Mouse (Mus musculus): Measurements from ENCODE around the gene Exosc7. TPM values are rescaled to one million over a fixed set of nuclear protein-coding genes. Genes with fewer than 3 reads are reported as not detected.

Gene Exosc7
- total RNA-seq, 1 experiment, result 83.4 TPM

GRCm38 (mm10) chr9:123162985-123163694 lies 50.1 kb downstream of the Exosc7 start:
- Histone ChIP-seq H3K4me1 (ENCODE audit: control insufficient read depth in 2 of 2, insufficient read depth in 2 of 2, low read length in 2 of 2, poor library complexity in 1 of 2) (no peaks in the 10 kb centered on the region; a peak in 1 of 4 replicates), H3K9me3 (ENCODE audit: control insufficient read depth, insufficient read depth, low read depth, low read length) (no peaks in the 10 kb centered on the region), H3K4me3 (ENCODE audit: insufficient read depth in 1 of 2, low read depth in 1 of 2, low read length in 2 of 2, poor library complexity in 1 of 2, severe bottlenecking in 1 of 2) (no peak overlapping the region), H3K9ac (ENCODE audit: insufficient read depth, low read depth, low read length, poor library complexity, severe bottlenecking) (no peak overlapping the region), H3K27ac (ENCODE audit: insufficient read depth, low read depth, low read length, poor library complexity, severe bottlenecking) (no peak overlapping the region), H3K36me3 (ENCODE audit: control insufficient read depth, insufficient read depth, low read length, poor library complexity, severe bottlenecking) (no peaks in the 10 kb centered on the region)
- no peak for DNase-seq (ENCODE audit: low read depth, low spot score)
- TF ChIP-seq CHD2 (IDR thresholded peaks at IDR 0.05; ENCODE audit: low read depth, low read length), result no peak
- TF ChIP-seq HCFC1 (IDR thresholded peaks at IDR 0.05; ENCODE audit: borderline replicate concordance, insufficient read depth, low read length), result no peak
- TF ChIP-seq MAFK (IDR thresholded peaks at IDR 0.05; ENCODE audit: insufficient read depth, low read depth, low read length), result no peak
- TF ChIP-seq ZNF384 (IDR thresholded peaks at IDR 0.05; ENCODE audit: low read depth, low read length), result no peak
- TF ChIP-seq ZC3H11A (IDR thresholded peaks at IDR 0.05; ENCODE audit: borderline replicate concordance, low read depth, low read length), result no peak
- in situ Hi-C loops (cut with MboI; ENCODE audit: low sequenced_read_pairs in 2 of 2, unreplicated experiment in 2 of 2), result loop anchor here (5.0 to 10.0 kb wide), 2 partner anchors 89 to 92 kb away; no protein-coding TSS in a partner anchor

DNA sequence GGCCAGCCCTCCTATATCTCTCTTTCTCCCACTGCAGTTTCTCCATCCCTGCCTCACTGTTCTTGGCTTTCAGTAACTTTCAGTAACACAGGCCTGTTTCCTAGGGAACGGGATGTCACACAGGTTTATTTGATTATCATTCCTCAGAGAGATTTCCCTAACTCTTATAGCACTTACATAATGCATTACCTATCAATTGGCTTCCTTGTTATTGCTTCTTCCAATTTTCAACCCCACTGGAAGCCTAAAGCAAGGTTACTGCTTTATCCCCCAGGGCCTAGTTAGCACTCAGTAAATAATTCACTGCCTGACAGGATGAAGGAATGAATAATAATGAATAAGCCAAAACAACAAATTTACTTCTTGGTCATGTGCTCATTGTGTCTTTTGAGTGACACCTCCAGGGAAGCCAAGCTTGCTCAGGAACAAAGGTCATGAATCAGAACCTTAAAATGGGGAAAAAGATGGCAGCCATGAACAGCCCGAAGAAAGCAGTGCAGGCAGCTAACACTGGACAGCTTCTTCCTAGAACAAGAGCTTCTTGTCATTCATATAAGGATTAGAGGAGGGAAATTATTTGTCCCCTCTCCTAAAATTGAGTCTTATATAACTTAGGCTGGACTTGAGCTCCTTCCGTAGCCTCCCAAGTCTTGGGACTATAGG lies 52.9 kb downstream of the Exosc7 start:
- no peak for TF ChIP-seq MAFK (IDR thresholded peaks at IDR 0.05; ENCODE audit: insufficient read depth, low read depth, low read length)
- TF ChIP-seq CHD2 (IDR thresholded peaks at IDR 0.05; ENCODE audit: low read depth, low read length), result no peak
- no peak for TF ChIP-seq HCFC1 (IDR thresholded peaks at IDR 0.05; ENCODE audit: borderline replicate concordance, insufficient read depth, low read length)
- TF ChIP-seq ZC3H11A (IDR thresholded peaks at IDR 0.05; ENCODE audit: borderline replicate concordance, low read depth, low read length), result no peak
- TF ChIP-seq ZNF384 (IDR thresholded peaks at IDR 0.05; ENCODE audit: low read depth, low read length), result no peak
- Histone ChIP-seq H3K4me1 (ENCODE audit: control insufficient read depth in 2 of 2, insufficient read depth in 2 of 2, low read length in 2 of 2, poor library complexity in 1 of 2) (no peaks in the 10 kb centered on the region; a peak in 1 of 4 replicates), H3K9ac (ENCODE audit: insufficient read depth, low read depth, low read length, poor library complexity, severe bottlenecking) (no peak overlapping the region), H3K36me3 (ENCODE audit: control insufficient read depth, insufficient read depth, low read length, poor library complexity, severe bottlenecking) (no peaks in the 10 kb centered on the region), H3K4me3 (ENCODE audit: insufficient read depth in 1 of 2, low read depth in 1 of 2, low read length in 2 of 2, poor library complexity in 1 of 2, severe bottlenecking in 1 of 2) (no peak overlapping the region), H3K9me3 (ENCODE audit: control insufficient read depth, insufficient read depth, low read depth, low read length) (no peaks in the 10 kb centered on the region), H3K27ac (ENCODE audit: insufficient read depth, low read depth, low read length, poor library complexity, severe bottlenecking) (no peak overlapping the region)
- DNase-seq (ENCODE audit: low read depth, low spot score), result no peak
- in situ Hi-C loops (cut with MboI; ENCODE audit: low sequenced_read_pairs in 2 of 2, unreplicated experiment in 2 of 2), result loop anchor here in 1 of 2 experiments (10.0 kb wide), 1 partner anchor 89 kb away; no protein-coding TSS in a partner anchor

GRCm38 (mm10) chr9:123173760-123174159 lies 60.7 kb downstream of the Exosc7 start:
- no peak for DNase-seq (ENCODE audit: low read depth, low spot score)
- Histone ChIP-seq H3K9me3 (ENCODE audit: control insufficient read depth, insufficient read depth, low read depth, low read length) (no peaks in the 10 kb centered on the region), H3K4me1 (ENCODE audit: control insufficient read depth in 2 of 2, insufficient read depth in 2 of 2, low read length in 2 of 2, poor library complexity in 1 of 2) (no peaks in the 10 kb centered on the region), H3K36me3 (ENCODE audit: control insufficient read depth, insufficient read depth, low read length, poor library complexity, severe bottlenecking) (no peaks in the 10 kb centered on the region), H3K4me3 (ENCODE audit: insufficient read depth in 1 of 2, low read depth in 1 of 2, low read length in 2 of 2, poor library complexity in 1 of 2, severe bottlenecking in 1 of 2) (no peak overlapping the region), H3K9ac (ENCODE audit: insufficient read depth, low read depth, low read length, poor library complexity, severe bottlenecking) (no peak overlapping the region), H3K27ac (ENCODE audit: insufficient read depth, low read depth, low read length, poor library complexity, severe bottlenecking) (no peak overlapping the region)
- in situ Hi-C loops (cut with MboI; ENCODE audit: low sequenced_read_pairs in 2 of 2, unreplicated experiment in 2 of 2), result no loop called here
- TF ChIP-seq MAFK (IDR thresholded peaks at IDR 0.05; ENCODE audit: insufficient read depth, low read depth, low read length), result no peak

- no peaks in the 10 kb centered on the region for H3K36me3 ChIP-seq (ENCODE audit: control insufficient read depth, insufficient read depth, low read length, poor library complexity, severe bottlenecking)
- no peak overlapping the region for H3K27ac ChIP-seq (ENCODE audit: insufficient read depth, low read depth, low read length, poor library complexity, severe bottlenecking)
- no peaks in the 10 kb centered on the region for H3K4me1 ChIP-seq (ENCODE audit: control insufficient read depth in 2 of 2, insufficient read depth in 2 of 2, low read length in 2 of 2, poor library complexity in 1 of 2)
- no peak for TF ChIP-seq ZNF384 (IDR thresholded peaks at IDR 0.05; ENCODE audit: low read depth, low read length)
- no peak for TF ChIP-seq CHD2 (IDR thresholded peaks at IDR 0.05; ENCODE audit: low read depth, low read length)
- TF ChIP-seq HCFC1 (IDR thresholded peaks at IDR 0.05; ENCODE audit: borderline replicate concordance, insufficient read depth, low read length), result no peak
- TF ChIP-seq MAFK (IDR thresholded peaks at IDR 0.05; ENCODE audit: insufficient read depth, low read depth, low read length), result no peak
- TF ChIP-seq ZC3H11A (IDR thresholded peaks at IDR 0.05; ENCODE audit: borderline replicate concordance, low read depth, low read length), result no peak
- in situ Hi-C loops (cut with MboI; ENCODE audit: low sequenced_read_pairs in 2 of 2, unreplicated experiment in 2 of 2), result no loop called here
- DNase-seq (ENCODE audit: low read depth, low spot score), result no peak
- no peak overlapping the region for H3K4me3 ChIP-seq (ENCODE audit: insufficient read depth in 1 of 2, low read depth in 1 of 2, low read length in 2 of 2, poor library complexity in 1 of 2, severe bottlenecking in 1 of 2)
- H3K9me3 ChIP-seq (ENCODE audit: control insufficient read depth, insufficient read depth, low read depth, low read length), result no peaks in the 10 kb centered on the region
- no peak overlapping the region for H3K9ac ChIP-seq (ENCODE audit: insufficient read depth, low read depth, low read length, poor library complexity, severe bottlenecking)
These were observed 61.3 kb downstream of the Exosc7 start for GRCm38 (mm10) chr9:123174356-123174755.

All from ES-E14 (cell line).